Mouse (Mus musculus): ENCODE results near the gene Gm136. TPM values are rescaled to one million over a fixed set of nuclear protein-coding genes. Genes with fewer than 3 reads are reported as not detected.

Gene Gm136
- not detected in 2 replicates for total RNA-seq (2014; rRNA removed)
- not detected in 2 replicates for polyA plus RNA-seq (2015; fragmentation: Nextera tagmentation; extraction: Ambion mirVana)

- no peaks in the 10 kb centered on the region for H3K4me1 ChIP-seq (ENCODE audit: insufficient read depth, low read length)
- no peaks in the 10 kb centered on the region for H3K36me3 ChIP-seq (ENCODE audit: insufficient read depth, low read length)
- no peak for DNase-seq (ENCODE audit: low spot score)
- H3K27me3 ChIP-seq (ENCODE audit: insufficient read depth, low read length), result no peaks in the 10 kb centered on the region
- H3K4me2 ChIP-seq (ENCODE audit: low read depth, low read length), result no peak within 1 kb of the TSS
- H3K4me3 ChIP-seq (ENCODE audit: low read length), result no peak within 1 kb of the TSS
- no peak within 1 kb of the TSS for H3K9ac ChIP-seq (replicated peaks; ENCODE audit: low read length)
- ATAC-seq, result no peak
- TF ChIP-seq CTCF (IDR thresholded peaks at IDR 0.05; ENCODE audit: low read depth), result no peak
- H3K27ac ChIP-seq, result no peak within 1 kb of the TSS
- no peaks in the 10 kb centered on the region for H3K9me3 ChIP-seq (ENCODE audit: low read length)
- 93% methylated on average over 1 of the region's 1 CpGs for WGBS
These were observed at the start of gene Gm136 for GRCm38 (mm10) chr4:34756163-34756562. TSS of gene Gm136 (minus strand) at chr4:34756263.

GRCm38 (mm10) chr4:34801166-34802034, 45.3 kb upstream of the Gm136 start:
- no peak overlapping the region for H3K27ac ChIP-seq
- H3K27me3 ChIP-seq (ENCODE audit: insufficient read depth, low read length), result no peaks in the 10 kb centered on the region
- DNase-seq (ENCODE audit: low spot score) (no peak), ATAC-seq (peak; percentile 59)
- H3K9me3 ChIP-seq (ENCODE audit: low read length), result no peaks in the 10 kb centered on the region
- TF ChIP-seq CTCF (IDR thresholded peaks at IDR 0.05; ENCODE audit: low read depth), result no peak
- no peaks in the 10 kb centered on the region; the same call in 1 of the 2 replicates for H3K36me3 ChIP-seq (ENCODE audit: insufficient read depth, low read length)
- WGBS, result 83% methylated on average over 14 of the region's 14 CpGs
- no peak overlapping the region for H3K4me2 ChIP-seq (ENCODE audit: low read depth, low read length)
- no peak overlapping the region for H3K4me3 ChIP-seq (ENCODE audit: low read length)
- H3K4me1 ChIP-seq (ENCODE audit: insufficient read depth, low read length), result no peaks in the 10 kb centered on the region
- no peak overlapping the region for H3K9ac ChIP-seq (replicated peaks; ENCODE audit: low read length)

- H3K9ac ChIP-seq (replicated peaks; ENCODE audit: low read length), result no peak overlapping the region
- no peak for TF ChIP-seq CTCF (IDR thresholded peaks at IDR 0.05; ENCODE audit: low read depth)
- no peaks in the 10 kb centered on the region for H3K36me3 ChIP-seq (ENCODE audit: insufficient read depth, low read length)
- H3K4me3 ChIP-seq (ENCODE audit: low read length), result no peak overlapping the region
- H3K27ac ChIP-seq, result no peak overlapping the region
- ATAC-seq, result no peak
- H3K4me1 ChIP-seq (ENCODE audit: insufficient read depth, low read length), result no peaks in the 10 kb centered on the region
- H3K27me3 ChIP-seq (ENCODE audit: insufficient read depth, low read length), result no peaks in the 10 kb centered on the region
- H3K4me2 ChIP-seq (ENCODE audit: low read depth, low read length), result no peak overlapping the region
- WGBS, result 86% methylated on average over 2 of the region's 2 CpGs
- no peak for DNase-seq (ENCODE audit: low spot score)
- H3K9me3 ChIP-seq (ENCODE audit: low read length), result no peaks in the 10 kb centered on the region
These were observed 41.9 kb upstream of the Gm136 start for GRCm38 (mm10) chr4:34798005-34798404.

- no peak for TF ChIP-seq CTCF (IDR thresholded peaks at IDR 0.05; ENCODE audit: low read depth)
- Histone ChIP-seq H3K9ac (replicated peaks; ENCODE audit: low read length) (no peak overlapping the region), H3K4me3 (ENCODE audit: low read length) (no peak overlapping the region), H3K4me2 (ENCODE audit: low read depth, low read length) (no peak overlapping the region), H3K4me1 (ENCODE audit: insufficient read depth, low read length) (no peaks in the 10 kb centered on the region), H3K9me3 (ENCODE audit: low read length) (no peaks in the 10 kb centered on the region), H3K27ac (no peak overlapping the region), H3K27me3 (ENCODE audit: insufficient read depth, low read length) (no peaks in the 10 kb centered on the region), H3K36me3 (ENCODE audit: insufficient read depth, low read length) (no peaks in the 10 kb centered on the region)
- 80% methylated on average over 8 of the region's 8 CpGs for WGBS
- ATAC-seq, result no peak
- DNase-seq (ENCODE audit: low spot score), result no peak
These were observed 41.4 kb upstream of the Gm136 start for GRCm38 (mm10) chr4:34797294-34797983.

GRCm38 (mm10) chr4:34796294-34796693, 40.2 kb upstream of the Gm136 start:
- Histone ChIP-seq H3K4me2 (ENCODE audit: low read depth, low read length) (no peak overlapping the region), H3K9ac (replicated peaks; ENCODE audit: low read length) (no peak overlapping the region), H3K4me1 (ENCODE audit: insufficient read depth, low read length) (no peaks in the 10 kb centered on the region), H3K36me3 (ENCODE audit: insufficient read depth, low read length) (no peaks in the 10 kb centered on the region), H3K27ac (no peak overlapping the region), H3K4me3 (ENCODE audit: low read length) (no peak overlapping the region), H3K27me3 (ENCODE audit: insufficient read depth, low read length) (no peaks in the 10 kb centered on the region), H3K9me3 (ENCODE audit: low read length) (no peaks in the 10 kb centered on the region)
- DNase-seq (ENCODE audit: low spot score), result no peak
- no peak for TF ChIP-seq CTCF (IDR thresholded peaks at IDR 0.05; ENCODE audit: low read depth)
- WGBS, result 75% methylated on average over 5 of the region's 5 CpGs
- no peak for ATAC-seq

- H3K36me3 ChIP-seq (ENCODE audit: insufficient read depth, low read length), result no peaks in the 10 kb centered on the region
- no peak for DNase-seq (ENCODE audit: low spot score)
- ATAC-seq, result no peak
- no peak overlapping the region for H3K27ac ChIP-seq
- no peak overlapping the region for H3K4me2 ChIP-seq (ENCODE audit: low read depth, low read length)
- H3K27me3 ChIP-seq (ENCODE audit: insufficient read depth, low read length), result no peaks in the 10 kb centered on the region
- no peaks in the 10 kb centered on the region for H3K4me1 ChIP-seq (ENCODE audit: insufficient read depth, low read length)
- WGBS, result 89% methylated on average over 3 of the region's 3 CpGs
- no peak for TF ChIP-seq CTCF (IDR thresholded peaks at IDR 0.05; ENCODE audit: low read depth)
- no peak overlapping the region for H3K4me3 ChIP-seq (ENCODE audit: low read length)
- H3K9me3 ChIP-seq (ENCODE audit: low read length), result no peaks in the 10 kb centered on the region
- no peak overlapping the region for H3K9ac ChIP-seq (replicated peaks; ENCODE audit: low read length)
These were observed 30.4 kb upstream of the Gm136 start for GRCm38 (mm10) chr4:34786476-34786875.

Data from hindbrain, postnatal 0 days (tissue).